Mouse (Mus musculus): Measurements from ENCODE around the gene Olfr596. TPM values are rescaled to one million over a fixed set of nuclear protein-coding genes. Genes with fewer than 3 reads are reported as not detected.

The Olfr596 gene
- not detected for polyA plus RNA-seq (2014; fragmentation: Illumina TruSeq; extraction: RNeasy Lipid Tissue Mini Kit (QIAGEN cat#74804); ENCODE audit: low read depth, low replicate concordance)

DNA sequence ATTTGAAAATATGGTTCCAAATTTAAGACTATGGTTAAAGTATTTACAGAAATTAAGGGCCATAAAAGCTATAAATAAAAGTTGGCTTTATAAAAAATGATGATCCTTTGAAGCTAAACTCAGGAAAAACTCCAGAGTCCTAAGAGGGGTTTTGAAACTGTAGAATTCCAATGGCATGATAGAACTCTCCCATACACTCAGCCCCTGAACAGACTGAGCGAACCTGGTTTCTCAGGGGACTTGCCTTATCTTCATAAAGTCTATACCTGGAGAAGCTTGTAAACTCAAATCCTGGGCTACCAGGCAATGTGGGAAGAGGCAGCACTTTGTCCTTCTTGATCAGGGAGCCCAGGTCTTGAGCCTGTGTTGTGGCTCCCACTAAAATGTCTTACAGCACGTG, at the start of gene Olfr596:
Gene Olfr596, plus strand, starts transcription at position 301 of the 400 bp plus-strand sequence.

DNA sequence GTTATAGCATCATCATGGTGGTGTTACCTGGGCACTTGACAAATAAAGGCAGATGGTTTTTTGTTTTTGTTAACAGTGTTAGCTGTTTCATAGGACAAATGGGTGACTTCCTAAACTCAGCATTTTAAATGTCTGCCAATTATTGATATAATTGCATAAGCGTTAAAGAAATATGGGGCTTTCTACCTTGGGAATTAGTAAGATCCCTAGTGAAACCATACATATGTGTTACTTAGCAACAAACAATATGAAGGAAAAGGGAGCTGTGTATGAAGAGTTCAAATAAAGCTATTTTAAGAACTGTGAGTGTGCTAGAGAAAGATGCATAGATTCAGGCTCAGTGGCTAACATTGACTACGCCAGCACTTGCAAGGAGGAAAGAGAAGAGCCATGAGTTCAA, 10.6 kb downstream of the Olfr596 start, which contains the start of gene Olfr597:
Gene Olfr597, plus strand, starts transcription at position 301 of the 400 bp plus-strand sequence.

DNA sequence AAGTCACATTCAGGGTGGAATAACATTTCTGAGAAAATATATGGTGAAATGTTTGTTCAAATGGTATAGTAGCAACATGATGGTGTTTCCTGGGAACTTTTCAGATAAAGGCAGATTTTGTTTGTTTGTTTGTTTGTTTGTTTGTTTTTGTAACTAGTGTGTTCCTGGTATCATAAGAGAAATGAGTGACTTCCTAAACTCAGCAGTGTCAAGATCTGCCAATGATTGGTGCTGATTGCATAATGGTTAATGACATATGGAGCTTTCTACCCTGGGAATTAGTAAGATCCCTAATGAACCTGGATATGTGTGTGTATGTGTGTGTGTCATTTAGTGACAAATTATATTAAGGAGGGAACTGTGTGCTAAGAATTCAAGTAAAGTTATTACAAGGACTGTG, 17.8 kb downstream of the Olfr596 start, which contains the start of gene Olfr598:
Gene Olfr598, plus strand, starts transcription at position 301 of the 400 bp plus-strand sequence.

DNA sequence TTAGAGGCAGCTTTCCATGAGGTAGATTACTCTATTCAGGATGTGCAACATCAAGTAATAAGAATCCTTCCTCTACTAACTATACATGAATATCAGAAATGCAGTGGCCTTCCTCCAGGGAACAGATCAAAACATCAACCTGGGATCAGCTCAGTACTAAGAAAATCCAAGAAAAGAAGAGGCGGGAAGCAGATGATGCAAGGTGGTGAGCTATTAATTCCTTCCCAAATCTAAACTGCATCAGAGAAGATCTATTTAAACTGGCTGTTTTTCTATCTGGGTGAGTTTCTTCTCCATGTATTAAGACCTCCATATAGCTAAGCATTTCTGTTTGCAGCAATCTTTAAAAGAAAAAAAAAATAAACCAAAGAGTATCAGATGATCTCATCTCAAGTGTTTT, 30.2 kb downstream of the Olfr596 start, which contains the start of gene Olfr599:
Gene Olfr599, plus strand, starts transcription at position 301 of the 400 bp plus-strand sequence.

GRCm38 (mm10) chr7:103349569-103349968, 44.1 kb downstream of the Olfr596 start, which contains the start of gene Olfr600:
TSS of gene Olfr600 (minus strand) at chr7:103349669.

Other genes starting within 250 kb of the Olfr596 start
- gene Olfr584, start 223.8 kb upstream of the Olfr596 start, polyA plus RNA-seq (2014; fragmentation: Illumina TruSeq; extraction: RNeasy Lipid Tissue Mini Kit (QIAGEN cat#74804); ENCODE audit: low read depth, low replicate concordance), result not detected
- gene Olfr585, start 207.9 kb upstream of the Olfr596 start, polyA plus RNA-seq (2014; fragmentation: Illumina TruSeq; extraction: RNeasy Lipid Tissue Mini Kit (QIAGEN cat#74804); ENCODE audit: low read depth, low replicate concordance), result not detected
- not detected for gene Olfr586, start 180.0 kb upstream of the Olfr596 start, polyA plus RNA-seq (2014; fragmentation: Illumina TruSeq; extraction: RNeasy Lipid Tissue Mini Kit (QIAGEN cat#74804); ENCODE audit: low read depth, low replicate concordance)
- not detected for gene Olfr588-ps1, start 164.8 kb upstream of the Olfr596 start, polyA plus RNA-seq (2014; fragmentation: Illumina TruSeq; extraction: RNeasy Lipid Tissue Mini Kit (QIAGEN cat#74804); ENCODE audit: low read depth, low replicate concordance)
- gene Olfr589, start 149.3 kb upstream of the Olfr596 start, polyA plus RNA-seq (2014; fragmentation: Illumina TruSeq; extraction: RNeasy Lipid Tissue Mini Kit (QIAGEN cat#74804); ENCODE audit: low read depth, low replicate concordance), result not detected
- not detected for gene Olfr591, start 127.3 kb upstream of the Olfr596 start, polyA plus RNA-seq (2014; fragmentation: Illumina TruSeq; extraction: RNeasy Lipid Tissue Mini Kit (QIAGEN cat#74804); ENCODE audit: low read depth, low replicate concordance)
- not detected for gene Olfr592, start 120.8 kb upstream of the Olfr596 start, polyA plus RNA-seq (2014; fragmentation: Illumina TruSeq; extraction: RNeasy Lipid Tissue Mini Kit (QIAGEN cat#74804); ENCODE audit: low read depth, low replicate concordance)
- not detected for gene Olfr593, start 93.8 kb upstream of the Olfr596 start, polyA plus RNA-seq (2014; fragmentation: Illumina TruSeq; extraction: RNeasy Lipid Tissue Mini Kit (QIAGEN cat#74804); ENCODE audit: low read depth, low replicate concordance)
- not detected for gene Olfr594, start 88.7 kb upstream of the Olfr596 start, polyA plus RNA-seq (2014; fragmentation: Illumina TruSeq; extraction: RNeasy Lipid Tissue Mini Kit (QIAGEN cat#74804); ENCODE audit: low read depth, low replicate concordance)
- not detected for gene Usp17ld, start 53.1 kb upstream of the Olfr596 start, polyA plus RNA-seq (2014; fragmentation: Illumina TruSeq; extraction: RNeasy Lipid Tissue Mini Kit (QIAGEN cat#74804); ENCODE audit: low read depth, low replicate concordance)
- gene Olfr597, start 10.7 kb downstream of the Olfr596 start, polyA plus RNA-seq (2014; fragmentation: Illumina TruSeq; extraction: RNeasy Lipid Tissue Mini Kit (QIAGEN cat#74804); ENCODE audit: low read depth, low replicate concordance), result not detected
- not detected for gene Olfr598, start 17.9 kb downstream of the Olfr596 start, polyA plus RNA-seq (2014; fragmentation: Illumina TruSeq; extraction: RNeasy Lipid Tissue Mini Kit (QIAGEN cat#74804); ENCODE audit: low read depth, low replicate concordance)
- not detected for gene Olfr599, start 30.3 kb downstream of the Olfr596 start, polyA plus RNA-seq (2014; fragmentation: Illumina TruSeq; extraction: RNeasy Lipid Tissue Mini Kit (QIAGEN cat#74804); ENCODE audit: low read depth, low replicate concordance)
- gene Olfr600, start 44.0 kb downstream of the Olfr596 start, polyA plus RNA-seq (2014; fragmentation: Illumina TruSeq; extraction: RNeasy Lipid Tissue Mini Kit (QIAGEN cat#74804); ENCODE audit: low read depth, low replicate concordance), result not detected
- not detected for gene Olfr601, start 57.0 kb downstream of the Olfr596 start, polyA plus RNA-seq (2014; fragmentation: Illumina TruSeq; extraction: RNeasy Lipid Tissue Mini Kit (QIAGEN cat#74804); ENCODE audit: low read depth, low replicate concordance)
- gene Olfr603, start 80.5 kb downstream of the Olfr596 start, polyA plus RNA-seq (2014; fragmentation: Illumina TruSeq; extraction: RNeasy Lipid Tissue Mini Kit (QIAGEN cat#74804); ENCODE audit: low read depth, low replicate concordance), result not detected
- not detected for gene Usp17lc, start 109.4 kb downstream of the Olfr596 start, polyA plus RNA-seq (2014; fragmentation: Illumina TruSeq; extraction: RNeasy Lipid Tissue Mini Kit (QIAGEN cat#74804); ENCODE audit: low read depth, low replicate concordance)
- not detected for gene Olfr605, start 139.8 kb downstream of the Olfr596 start, polyA plus RNA-seq (2014; fragmentation: Illumina TruSeq; extraction: RNeasy Lipid Tissue Mini Kit (QIAGEN cat#74804); ENCODE audit: low read depth, low replicate concordance)
- not detected for gene Olfr606, start 143.4 kb downstream of the Olfr596 start, polyA plus RNA-seq (2014; fragmentation: Illumina TruSeq; extraction: RNeasy Lipid Tissue Mini Kit (QIAGEN cat#74804); ENCODE audit: low read depth, low replicate concordance)
- gene Olfr607, start 158.5 kb downstream of the Olfr596 start, polyA plus RNA-seq (2014; fragmentation: Illumina TruSeq; extraction: RNeasy Lipid Tissue Mini Kit (QIAGEN cat#74804); ENCODE audit: low read depth, low replicate concordance), result not detected
- not detected for gene Olfr608, start 164.2 kb downstream of the Olfr596 start, polyA plus RNA-seq (2014; fragmentation: Illumina TruSeq; extraction: RNeasy Lipid Tissue Mini Kit (QIAGEN cat#74804); ENCODE audit: low read depth, low replicate concordance)
- gene Olfr609, start 192.4 kb downstream of the Olfr596 start, polyA plus RNA-seq (2014; fragmentation: Illumina TruSeq; extraction: RNeasy Lipid Tissue Mini Kit (QIAGEN cat#74804); ENCODE audit: low read depth, low replicate concordance), result not detected
- not detected for gene Olfr610, start 206.5 kb downstream of the Olfr596 start, polyA plus RNA-seq (2014; fragmentation: Illumina TruSeq; extraction: RNeasy Lipid Tissue Mini Kit (QIAGEN cat#74804); ENCODE audit: low read depth, low replicate concordance)
- gene Olfr611, start 215.2 kb downstream of the Olfr596 start, polyA plus RNA-seq (2014; fragmentation: Illumina TruSeq; extraction: RNeasy Lipid Tissue Mini Kit (QIAGEN cat#74804); ENCODE audit: low read depth, low replicate concordance), result not detected
- not detected for gene Olfr612, start 237.1 kb downstream of the Olfr596 start, polyA plus RNA-seq (2014; fragmentation: Illumina TruSeq; extraction: RNeasy Lipid Tissue Mini Kit (QIAGEN cat#74804); ENCODE audit: low read depth, low replicate concordance)
- gene Olfr613, start 242.4 kb downstream of the Olfr596 start, polyA plus RNA-seq (2014; fragmentation: Illumina TruSeq; extraction: RNeasy Lipid Tissue Mini Kit (QIAGEN cat#74804); ENCODE audit: low read depth, low replicate concordance), result not detected

Measured in adrenal gland, adult 10 weeks (tissue).